Mouse (Mus musculus) stomach, postnatal 0 days (tissue): ENCODE results near the gene Hc.

ENCODE experiments used
- CTCF ChIP-seq: IDR thresholded peaks from 2 replicates; pipeline ENCODE4 v1.5.1; 2016; ENCODE audit warnings: antibody characterized with exemption, low read depth, mild to moderate bottlenecking, moderate library complexity
- EP300 ChIP-seq: optimal IDR thresholded peaks from 2 replicates; pipeline ENCODE3; 2016; ENCODE audit warnings: antibody characterized with exemption

- TF ChIP-seq CTCF: no peak
- TF ChIP-seq EP300: no peak
Measured at GRCm38 (mm10) chr2:34943556-34944120, 117.6 kb downstream of the Hc start.
